Mouse (Mus musculus) myocyte (in vitro differentiated cells): ENCODE results near the gene Pinlyp.

Experiments
- E2F4 ChIP-seq: IDR thresholded peaks from one replicate; pipeline ENCODE4 v1.6.1; 2011; ENCODE audit warnings: mild to moderate bottlenecking, control low read depth, moderate library complexity; ENCODE audit not compliant: insufficient read depth
- USF1 ChIP-seq: IDR thresholded peaks from one replicate; pipeline ENCODE4 v1.6.1; 2011; ENCODE audit warnings: low read depth, mild to moderate bottlenecking, control low read depth, moderate library complexity

DNA sequence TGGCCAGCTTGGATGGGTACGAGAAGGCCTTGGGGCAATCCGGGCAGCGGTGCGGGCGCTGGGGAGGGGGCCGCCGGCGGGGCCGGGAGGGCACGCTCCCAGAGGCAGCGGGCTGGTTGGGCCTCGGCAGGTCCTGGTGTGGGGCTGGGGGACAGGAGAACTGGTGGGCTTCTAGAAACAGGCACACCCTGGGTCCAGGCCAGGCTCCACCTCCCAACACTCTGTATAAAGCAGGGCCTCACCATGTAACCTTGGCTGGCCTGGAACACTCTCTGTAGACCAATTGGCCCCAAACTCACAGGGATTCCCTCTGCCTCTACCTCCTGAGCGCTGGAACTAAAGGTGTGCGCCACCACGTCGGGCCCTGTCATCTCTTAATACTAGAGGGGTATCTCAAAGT is 40.1 kb upstream of the Pinlyp start:
- TF ChIP-seq E2F4 = no peak
- TF ChIP-seq USF1 = no peak
